14 mouse cellular contexts compared by ENCODE assay signal in the genomic region with DNA sequence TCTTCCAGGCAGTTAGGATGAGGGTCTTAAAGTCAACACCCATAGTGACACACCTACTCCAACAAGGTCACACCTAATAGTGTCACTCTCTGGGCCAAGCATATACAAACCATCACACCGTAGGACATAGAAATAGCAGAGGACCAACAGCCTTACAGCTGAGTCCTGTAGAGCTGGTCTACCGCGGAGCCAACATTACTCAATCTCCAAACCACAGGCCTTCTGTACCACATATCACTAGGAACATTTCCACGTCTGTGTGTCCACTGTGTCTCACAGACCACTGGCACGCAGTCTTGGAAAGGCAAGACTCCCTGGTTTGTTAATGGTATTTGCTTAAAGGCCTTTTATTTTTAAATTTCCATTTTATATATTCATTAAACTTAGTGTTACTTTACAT.
"Had no signal": no experiment of that assay in that cellular context is flagged by ENCODE, and none has a peak within 500 bp of the region (broad histone marks: within the 10 kb centered on the region; RNA-seq: fewer than 3 reads in every experiment).

No protein-coding gene starts in this region.

- DNase-seq: lung, adult 18-20 months; lung, embryonic 14.5 days; lung, postnatal 10 days; lung, postnatal 4 days; midbrain, embryonic 14.5 days; retina, postnatal 1 day; right cerebral cortex, adult 18-20 months; right cerebral cortex, postnatal 25 days; right cerebral cortex, postnatal 4 days; spleen, adult 18-20 months; thymus, adult 18-20 months; thymus, postnatal 14 days; thymus, postnatal 36 days had no signal

- ATAC-seq: midbrain, embryonic 16.5 days had no signal
